Mouse (Mus musculus) cerebellum, adult 11 months (tissue): ENCODE measurements at regions not wholly inside any gene's neighbourhood (a gene's known extent, or its start where the extent isn't known, plus 50 kb on each side); places are given as distances from the start of the nearest gene placed in this dataset.
A peak's percentile ranks its signal among the peaks of the same experiment; 100 is the strongest.

Source experiments
- DNase-seq: peaks from one replicate; pipeline ENCODE4 v3.0.0; 2022

GRCm38 (mm10) chr3:103408724-103409123, 129.6 kb downstream of the Trim33 start:
- no peak for DNase-seq

- DNase-seq: no peak
Measured at GRCm38 (mm10) chr3:103412247-103412646, 133.2 kb downstream of the Trim33 start.

- no peak for DNase-seq
Measured at GRCm38 (mm10) chr3:103415051-103415695, 136.1 kb downstream of the Trim33 start.

- no peak for DNase-seq
Measured at GRCm38 (mm10) chr3:103416296-103416695, 137.2 kb downstream of the Trim33 start.

- no peak for DNase-seq
Measured at GRCm38 (mm10) chr3:103417781-103418180, 138.7 kb downstream of the Trim33 start.

GRCm38 (mm10) chr3:103419761-103420620, 140.9 kb downstream of the Trim33 start:
- no peak for DNase-seq

- no peak for DNase-seq
Measured at GRCm38 (mm10) chr3:103420621-103421274, 141.7 kb downstream of the Trim33 start.

GRCm38 (mm10) chr3:103421275-103421621, 142.2 kb downstream of the Trim33 start:
- no peak for DNase-seq

GRCm38 (mm10) chr3:103422806-103423205, 143.7 kb downstream of the Trim33 start:
- DNase-seq: no peak

GRCm38 (mm10) chr3:103423290-103423689, 144.2 kb downstream of the Trim33 start:
- DNase-seq: no peak

- DNase-seq: no peak
Measured at GRCm38 (mm10) chr3:103425812-103426430, 146.8 kb downstream of the Trim33 start.

- DNase-seq: peak; percentile 16
Measured at GRCm38 (mm10) chr3:103429227-103429788, 145.7 kb upstream of the Syt6 start.

- DNase-seq: no peak
Measured at GRCm38 (mm10) chr3:103430131-103430530, 144.9 kb upstream of the Syt6 start.

GRCm38 (mm10) chr3:103432254-103432653, 142.8 kb upstream of the Syt6 start:
- no peak for DNase-seq

GRCm38 (mm10) chr3:103436902-103437603, 138.0 kb upstream of the Syt6 start:
- no peak for DNase-seq

- DNase-seq: peak; percentile 69
Measured at GRCm38 (mm10) chr3:103438791-103439354, 136.2 kb upstream of the Syt6 start.

- DNase-seq: no peak
Measured at GRCm38 (mm10) chr3:103443247-103443646, 131.8 kb upstream of the Syt6 start.

GRCm38 (mm10) chr3:103445852-103446251, 129.2 kb upstream of the Syt6 start:
- no peak for DNase-seq

- no peak for DNase-seq
Measured at GRCm38 (mm10) chr3:103449851-103450250, 125.2 kb upstream of the Syt6 start.

GRCm38 (mm10) chr3:103451971-103452370, 123.1 kb upstream of the Syt6 start:
- no peak for DNase-seq

- no peak for DNase-seq
Measured at GRCm38 (mm10) chr3:103463760-103464159, 111.3 kb upstream of the Syt6 start.

- DNase-seq: no peak
Measured at GRCm38 (mm10) chr3:103464181-103464580, 110.8 kb upstream of the Syt6 start.
